In genomic region chr16:33188076-33188475, GRCm38 (mm10) we compare ENCODE assay signal across 15 mouse cellular contexts. TPM values are rescaled to one million over a fixed set of nuclear protein-coding genes. Genes with fewer than 3 reads are reported as not detected.
DNase-seq lines count a peak whose midpoint lies in the region; ATAC-seq and TF ChIP-seq lines count a peak whose summit lies in the region.
"Had no signal": no experiment of that assay in that cellular context is flagged by ENCODE, and none has a peak within 500 bp of the region (broad histone marks: within the 10 kb centered on the region; RNA-seq: fewer than 3 reads in every experiment).

No protein-coding gene starts in this region.

- no peak for ATAC-seq in hindbrain, embryonic 13.5 days (ENCODE audit: low FRiP score)
- ATAC-seq in hindbrain, embryonic 12.5 days (ENCODE audit: low FRiP score) = no peak
- no peak for ATAC-seq in midbrain, postnatal 0 days (ENCODE audit: low FRiP score)
- ATAC-seq in midbrain, embryonic 16.5 days = no peak

- H3K4me2 ChIP-seq in hindbrain, embryonic 13.5 days = peak overlapping the region; percentile 13; the same call in 1 of the 2 replicates
- no peak overlapping the region for H3K4me2 ChIP-seq in hindbrain, embryonic 12.5 days (replicated peaks)
- H3K4me2 ChIP-seq in midbrain, postnatal 0 days (ENCODE audit: low read depth, low read length, poor library complexity, severe bottlenecking) = no peak overlapping the region
- H3K4me2 ChIP-seq in midbrain, embryonic 16.5 days (ENCODE audit: low read length) = peak overlapping the region; percentile 22; the same call in 1 of the 2 replicates
- H3K4me2 ChIP-seq: kidney, embryonic 15.5 days; limb, embryonic 15.5 days had no signal

- H3K27ac ChIP-seq in hindbrain, embryonic 13.5 days = no peak overlapping the region
- no peak overlapping the region for H3K27ac ChIP-seq in hindbrain, embryonic 12.5 days
- H3K27ac ChIP-seq in midbrain, embryonic 10.5 days (replicated peaks) = no peak overlapping the region
- no peak overlapping the region for H3K27ac ChIP-seq in midbrain, postnatal 0 days (ENCODE audit: low read depth, low read length)
- no peak overlapping the region for H3K27ac ChIP-seq in midbrain, embryonic 16.5 days (ENCODE audit: low read length)
- H3K27ac ChIP-seq: embryonic facial prominence, embryonic 10.5 days; kidney, embryonic 15.5 days; limb, embryonic 15.5 days had no signal

- no peak for DNase-seq in midbrain, embryonic 10.5 days (ENCODE audit: low spot score)
- no peak for DNase-seq in midbrain, postnatal 0 days (ENCODE audit: low spot score)
- peak; percentile 58 to 70 for DNase-seq in thymus, postnatal 36 days
- DNase-seq in urinary bladder, postnatal 36 days (ENCODE audit: low spot score in 2 of 2) = no peak
- no peak for DNase-seq in kidney, adult 8-10 months
- DNase-seq: adrenal gland, postnatal 36 days; cerebellum, postnatal 25 days; heart, postnatal 36 days; lung, postnatal 14 days had no signal

- no peaks in the 10 kb centered on the region; the same call in 1 of the 2 replicates for H3K36me3 ChIP-seq in hindbrain, embryonic 13.5 days
- no peaks in the 10 kb centered on the region for H3K36me3 ChIP-seq in hindbrain, embryonic 12.5 days
- H3K36me3 ChIP-seq in midbrain, embryonic 10.5 days = peaks cover 5% of the 10 kb centered on the region
- H3K36me3 ChIP-seq in midbrain, postnatal 0 days (ENCODE audit: insufficient read depth, low read length) = no peaks in the 10 kb centered on the region
- no peaks in the 10 kb centered on the region for H3K36me3 ChIP-seq in midbrain, embryonic 16.5 days (ENCODE audit: control insufficient read depth, insufficient read depth, low read length)
- H3K36me3 ChIP-seq: kidney, embryonic 15.5 days; limb, embryonic 15.5 days had no signal

- peaks cover 54% of the 10 kb centered on the region for H3K4me1 ChIP-seq in hindbrain, embryonic 13.5 days (replicated peaks)
- peaks cover 24% of the 10 kb centered on the region for H3K4me1 ChIP-seq in hindbrain, embryonic 12.5 days
- peaks cover 35% of the 10 kb centered on the region for H3K4me1 ChIP-seq in midbrain, embryonic 10.5 days
- peaks cover 8% of the 10 kb centered on the region for H3K4me1 ChIP-seq in midbrain, postnatal 0 days (ENCODE audit: insufficient read depth, low read length)
- H3K4me1 ChIP-seq in midbrain, embryonic 16.5 days (ENCODE audit: control insufficient read depth, insufficient read depth, low read length) = peaks cover 38% of the 10 kb centered on the region

- WGBS in hindbrain, embryonic 13.5 days = 52% methylated on average over 3 of the region's 3 CpGs
- 49% methylated on average over 3 of the region's 3 CpGs for WGBS in hindbrain, embryonic 12.5 days
- 60% methylated on average over 3 of the region's 3 CpGs for WGBS in midbrain, embryonic 10.5 days
- 56% methylated on average over 3 of the region's 3 CpGs for WGBS in midbrain, postnatal 0 days
- WGBS in midbrain, embryonic 16.5 days = 50% methylated on average over 3 of the region's 3 CpGs

- H3K9me3 ChIP-seq in hindbrain, embryonic 13.5 days = no peaks in the 10 kb centered on the region
- no peaks in the 10 kb centered on the region for H3K9me3 ChIP-seq in hindbrain, embryonic 12.5 days (replicated peaks)
- H3K9me3 ChIP-seq in midbrain, embryonic 10.5 days (replicated peaks) = no peaks in the 10 kb centered on the region
- no peaks in the 10 kb centered on the region for H3K9me3 ChIP-seq in midbrain, postnatal 0 days (ENCODE audit: low read length)
- H3K9me3 ChIP-seq in midbrain, embryonic 16.5 days (replicated peaks; ENCODE audit: control insufficient read depth, low read length, poor library complexity, severe bottlenecking) = no peaks in the 10 kb centered on the region
- H3K9me3 ChIP-seq: embryonic facial prominence, embryonic 10.5 days; kidney, embryonic 15.5 days; limb, embryonic 15.5 days had no signal

- H3K27me3 ChIP-seq in hindbrain, embryonic 13.5 days = no peaks in the 10 kb centered on the region
- no peaks in the 10 kb centered on the region for H3K27me3 ChIP-seq in hindbrain, embryonic 12.5 days
- no peaks in the 10 kb centered on the region for H3K27me3 ChIP-seq in midbrain, embryonic 10.5 days (ENCODE audit: low read depth, poor library complexity, severe bottlenecking)
- H3K27me3 ChIP-seq in midbrain, postnatal 0 days (ENCODE audit: insufficient read depth, low read length) = no peaks in the 10 kb centered on the region
- H3K27me3 ChIP-seq in midbrain, embryonic 16.5 days (ENCODE audit: control insufficient read depth, insufficient read depth, low read depth, low read length) = no peaks in the 10 kb centered on the region
- H3K27me3 ChIP-seq: kidney, embryonic 15.5 days; limb, embryonic 15.5 days had no signal

- H3K9ac ChIP-seq in hindbrain, embryonic 13.5 days = no peak overlapping the region
- no peak overlapping the region for H3K9ac ChIP-seq in hindbrain, embryonic 12.5 days
- H3K9ac ChIP-seq in midbrain, postnatal 0 days (replicated peaks; ENCODE audit: low read length, poor library complexity, severe bottlenecking) = no peak overlapping the region
- no peak overlapping the region for H3K9ac ChIP-seq in midbrain, embryonic 16.5 days (ENCODE audit: low read depth, low read length)
- H3K9ac ChIP-seq: kidney, embryonic 15.5 days; limb, embryonic 15.5 days had no signal

- TF ChIP-seq CTCF in midbrain, postnatal 0 days (IDR thresholded peaks at IDR 0.05) = no peak

- H3K4me3 ChIP-seq in hindbrain, embryonic 13.5 days = no peak overlapping the region
- H3K4me3 ChIP-seq in hindbrain, embryonic 12.5 days = no peak overlapping the region
- peak overlapping the region; percentile 2; the same call in 1 of the 2 replicates for H3K4me3 ChIP-seq in midbrain, embryonic 10.5 days
- H3K4me3 ChIP-seq in midbrain, postnatal 0 days (ENCODE audit: low read depth, low read length) = no peak overlapping the region
- H3K4me3 ChIP-seq in midbrain, embryonic 16.5 days (ENCODE audit: low read depth, low read length) = no peak overlapping the region
- H3K4me3 ChIP-seq: embryonic facial prominence, embryonic 10.5 days; kidney, embryonic 15.5 days; limb, embryonic 15.5 days had no signal

RNA-seq across cellular contexts. Expression of gene Osbpl11, which starts 3.2 kb away (rescaled TPM):
- 17.0 and 18.3 TPM in 2 replicates for polyA plus RNA-seq in hindbrain, embryonic 13.5 days (2015; fragmentation: Nextera tagmentation; extraction: Ambion mirVana)
- 29.2 and 29.8 TPM in 2 replicates for polyA plus RNA-seq in hindbrain, embryonic 12.5 days (2016; fragmentation: Nextera tagmentation; extraction: Ambion mirVana)
- polyA plus RNA-seq in midbrain, embryonic 10.5 days (2016; fragmentation: Nextera tagmentation; extraction: Ambion mirVana) = 22.3 and 23.3 TPM in 2 replicates
- 25.1 TPM in 2 replicates for total RNA-seq in midbrain, postnatal 0 days (2014; rRNA removed)
- polyA plus RNA-seq in midbrain, postnatal 0 days (2015; fragmentation: Nextera tagmentation; extraction: Ambion mirVana) = 11.7 and 12.0 TPM in 2 replicates
- polyA plus RNA-seq in midbrain, embryonic 16.5 days (2015; fragmentation: Nextera tagmentation; extraction: Ambion mirVana) = 15.0 and 16.8 TPM in 2 replicates

Comparison
In these comparisons a context has a peak if more than half of its experiments do, and no peak if none do; other contexts are left out.
1. H3K4me2 ChIP-seq: peak in hindbrain, embryonic 13.5 days (single experiment) and midbrain, embryonic 16.5 days (single experiment); none in hindbrain, embryonic 12.5 days (single experiment) and midbrain, postnatal 0 days (single experiment).
2. DNase-seq: peak in thymus, postnatal 36 days (2 of 2); none in midbrain, embryonic 10.5 days (single experiment), midbrain, postnatal 0 days (single experiment), urinary bladder, postnatal 36 days (0 of 2) and kidney, adult 8-10 months (0 of 2).